ENCODE assay signal across 14 mouse cellular contexts in the genomic region with DNA sequence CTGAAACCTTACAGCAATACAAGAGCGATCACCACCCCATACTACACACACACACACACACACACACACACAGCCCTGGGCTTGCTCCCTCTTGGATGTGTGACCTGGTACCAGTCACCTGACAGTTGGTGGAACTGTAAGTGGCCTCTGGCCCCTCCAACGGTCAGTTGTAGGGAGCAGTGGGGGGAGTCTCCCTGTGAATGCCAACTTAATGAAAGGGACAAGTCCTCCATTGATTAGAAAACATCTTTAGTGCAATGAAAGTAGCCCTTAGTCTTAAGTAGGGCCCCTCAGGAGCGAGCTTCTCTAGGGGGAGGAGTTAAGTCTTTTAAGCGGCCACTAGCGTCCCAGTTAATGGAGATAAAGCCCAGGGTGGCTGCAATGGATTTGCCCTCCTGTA. TPM values are rescaled to one million over a fixed set of nuclear protein-coding genes. Genes with fewer than 3 reads are reported as not detected.
A peak's percentile ranks its signal among the peaks of the same experiment; 100 is the strongest.
DNase-seq lines count a peak whose midpoint lies in the region; ATAC-seq and TF ChIP-seq lines count a peak whose summit lies in the region.
"Had no signal": no experiment of that assay in that cellular context is flagged by ENCODE, and none has a peak within 500 bp of the region (broad histone marks: within the 10 kb centered on the region; RNA-seq: fewer than 3 reads in every experiment).

No protein-coding gene starts in this region.

- no peak overlapping the region for H3K9ac ChIP-seq in forebrain, embryonic 13.5 days
- H3K9ac ChIP-seq in stomach, postnatal 0 days (ENCODE audit: low read length): no peak overlapping the region
- H3K9ac ChIP-seq: embryonic facial prominence, embryonic 15.5 days had no signal

- H3K27ac ChIP-seq in forebrain, embryonic 13.5 days: peak overlapping the region; percentile 88
- H3K27ac ChIP-seq in midbrain, embryonic 10.5 days (replicated peaks): peak overlapping the region; percentile 83
- no peak overlapping the region for H3K27ac ChIP-seq in stomach, postnatal 0 days (replicated peaks)
- H3K27ac ChIP-seq: embryonic facial prominence, embryonic 15.5 days had no signal

- TF ChIP-seq EP300 in stomach, postnatal 0 days (optimal IDR thresholded peaks at IDR 0.05): no peak

- no peaks in the 10 kb centered on the region for H3K27me3 ChIP-seq in forebrain, embryonic 13.5 days
- H3K27me3 ChIP-seq in midbrain, embryonic 10.5 days (ENCODE audit: low read depth, poor library complexity, severe bottlenecking): no peaks in the 10 kb centered on the region
- no peaks in the 10 kb centered on the region for H3K27me3 ChIP-seq in stomach, postnatal 0 days (ENCODE audit: control insufficient read depth, insufficient read depth, low read length)
- H3K27me3 ChIP-seq: embryonic facial prominence, embryonic 15.5 days had no signal

- peak; percentile 57; the same call in 1 of the 2 replicates for ATAC-seq in forebrain, embryonic 13.5 days
- ATAC-seq in stomach, postnatal 0 days (ENCODE audit: low FRiP score, low TSS enrichment): 0 out of 2 replicates have a peak, but pooled peaks have one; percentile 18
- ATAC-seq: lung, postnatal 0 days had no signal

- H3K36me3 ChIP-seq in forebrain, embryonic 13.5 days (ENCODE audit: poor library complexity, severe bottlenecking): peaks cover 48% of the 10 kb centered on the region
- peaks cover 52% of the 10 kb centered on the region for H3K36me3 ChIP-seq in midbrain, embryonic 10.5 days
- peaks cover 16% of the 10 kb centered on the region; the same call in 1 of the 2 replicates for H3K36me3 ChIP-seq in stomach, postnatal 0 days (ENCODE audit: control insufficient read depth, insufficient read depth, low read length)

- WGBS in forebrain, embryonic 13.5 days: 4% methylated on average over 5 of the region's 5 CpGs
- 21% methylated on average over 5 of the region's 5 CpGs for WGBS in midbrain, embryonic 10.5 days
- WGBS in stomach, postnatal 0 days: 49% methylated on average over 5 of the region's 5 CpGs

- DNase-seq in retina, postnatal 1 day: peak; percentile 64
- no peak for DNase-seq in retina, embryonic 14.5 days (ENCODE audit: low spot score)
- peak; percentile 43 for DNase-seq in midbrain, embryonic 10.5 days (ENCODE audit: low spot score)
- no peak for DNase-seq in stomach, postnatal 0 days (ENCODE audit: low spot score)
- no peak for DNase-seq in layer of hippocampus, postnatal 14 days (ENCODE audit: low spot score in 2 of 2)
- DNase-seq in thymus, postnatal 25 days: no peak
- DNase-seq in right cerebral cortex, postnatal 36 days (ENCODE audit: low spot score in 2 of 2): no peak
- DNase-seq: cerebellum, adult 11-12 months had no signal

- peak overlapping the region; percentile 9; the same call in 1 of the 2 replicates for H3K4me2 ChIP-seq in forebrain, embryonic 13.5 days
- H3K4me2 ChIP-seq in stomach, postnatal 0 days (replicated peaks; ENCODE audit: low read depth): no peak overlapping the region
- H3K4me2 ChIP-seq: embryonic facial prominence, embryonic 15.5 days had no signal

- peaks cover 50% of the 10 kb centered on the region for H3K4me1 ChIP-seq in forebrain, embryonic 13.5 days
- peaks cover 49% of the 10 kb centered on the region for H3K4me1 ChIP-seq in midbrain, embryonic 10.5 days
- H3K4me1 ChIP-seq in stomach, postnatal 0 days (replicated peaks; ENCODE audit: control insufficient read depth, insufficient read depth): no peaks in the 10 kb centered on the region
- H3K4me1 ChIP-seq: embryonic facial prominence, embryonic 15.5 days had no signal

- H3K9me3 ChIP-seq in forebrain, embryonic 13.5 days (replicated peaks): no peaks in the 10 kb centered on the region
- H3K9me3 ChIP-seq in midbrain, embryonic 10.5 days (replicated peaks): no peaks in the 10 kb centered on the region
- no peaks in the 10 kb centered on the region for H3K9me3 ChIP-seq in stomach, postnatal 0 days (ENCODE audit: control insufficient read depth, low read length)
- H3K9me3 ChIP-seq: embryonic facial prominence, embryonic 15.5 days had no signal

- TF ChIP-seq CTCF in stomach, postnatal 0 days (IDR thresholded peaks at IDR 0.05; ENCODE audit: low read depth): no peak

- H3K4me3 ChIP-seq in forebrain, embryonic 13.5 days: no peak overlapping the region
- peak overlapping the region; percentile 25; the same call in 1 of the 2 replicates for H3K4me3 ChIP-seq in midbrain, embryonic 10.5 days
- no peak overlapping the region for H3K4me3 ChIP-seq in stomach, postnatal 0 days (ENCODE audit: low read depth, low read length)
- H3K4me3 ChIP-seq: embryonic facial prominence, embryonic 15.5 days had no signal

RNA-seq across cellular contexts. Expression of gene Ghrh, which starts 19.2 kb away (rescaled TPM):
- 2.5 TPM in 2 replicates for polyA plus RNA-seq in forebrain, embryonic 13.5 days (2015; fragmentation: Nextera tagmentation; extraction: Ambion mirVana)
- polyA plus RNA-seq in midbrain, embryonic 10.5 days (2016; fragmentation: Nextera tagmentation; extraction: Ambion mirVana): 0.42 and 1.1 TPM in 2 replicates
- 0.49 and 0.51 TPM in 2 replicates for polyA plus RNA-seq in stomach, postnatal 0 days (2015; fragmentation: Nextera tagmentation; extraction: Ambion mirVana)
- total RNA-seq in layer of hippocampus, postnatal 14 days (2021): not detected
- total RNA-seq: adrenal gland, postnatal 4 days; gastrocnemius, adult 18-20 months; liver, adult 2 months had no signal
- polyA plus RNA-seq: embryonic facial prominence, embryonic 15.5 days; liver, adult 2 months had no signal

RNA-seq across cellular contexts. Expression of gene Manbal, which starts 39.3 kb away (rescaled TPM):
- polyA plus RNA-seq in forebrain, embryonic 13.5 days (2015; fragmentation: Nextera tagmentation; extraction: Ambion mirVana): 89.9 and 95.2 TPM in 2 replicates
- polyA plus RNA-seq in midbrain, embryonic 10.5 days (2016; fragmentation: Nextera tagmentation; extraction: Ambion mirVana): 68.8 and 75.6 TPM in 2 replicates
- 68.8 and 68.9 TPM in 2 replicates for polyA plus RNA-seq in stomach, postnatal 0 days (2015; fragmentation: Nextera tagmentation; extraction: Ambion mirVana)
- 10 to 100 TPM; 69.7 to 72.9 TPM for total RNA-seq in layer of hippocampus, postnatal 14 days (2021)

RNA-seq across cellular contexts. Expression of gene Mroh8, which starts 48.8 kb away (rescaled TPM):
- polyA plus RNA-seq in forebrain, embryonic 13.5 days (2015; fragmentation: Nextera tagmentation; extraction: Ambion mirVana): 0.64 and 0.72 TPM in 2 replicates
- polyA plus RNA-seq in midbrain, embryonic 10.5 days (2016; fragmentation: Nextera tagmentation; extraction: Ambion mirVana): 0.73 and 0.86 TPM in 2 replicates
- 0.17 and 0.22 TPM in 2 replicates for polyA plus RNA-seq in stomach, postnatal 0 days (2015; fragmentation: Nextera tagmentation; extraction: Ambion mirVana)
- total RNA-seq in layer of hippocampus, postnatal 14 days (2021): 1 to 10 TPM in 1 of 2 experiments, under 1 TPM in 1; 0.46 to 1.3 TPM

RNA-seq across cellular contexts. Expression of gene Rpn2, which starts 49.3 kb away (rescaled TPM):
- 197 and 218 TPM in 2 replicates for polyA plus RNA-seq in forebrain, embryonic 13.5 days (2015; fragmentation: Nextera tagmentation; extraction: Ambion mirVana)
- 279 and 285 TPM in 2 replicates for polyA plus RNA-seq in midbrain, embryonic 10.5 days (2016; fragmentation: Nextera tagmentation; extraction: Ambion mirVana)
- polyA plus RNA-seq in stomach, postnatal 0 days (2015; fragmentation: Nextera tagmentation; extraction: Ambion mirVana): 178 and 192 TPM in 2 replicates
- total RNA-seq in layer of hippocampus, postnatal 14 days (2021): 100 to 1,000 TPM; 132 to 133 TPM

Comparison
In these comparisons a context has a peak if more than half of its experiments do, and no peak if none do; other contexts are left out.
1. DNase-seq: peak in retina, postnatal 1 day (single experiment) and midbrain, embryonic 10.5 days (single experiment); none in retina, embryonic 14.5 days (single experiment), stomach, postnatal 0 days (single experiment), layer of hippocampus, postnatal 14 days (0 of 2), thymus, postnatal 25 days (single experiment) and right cerebral cortex, postnatal 36 days (0 of 2).